Mouse (Mus musculus) intestine, embryonic 14.5 days (tissue): ENCODE data around the gene Kirrel2. TPM values are rescaled to one million over a fixed set of nuclear protein-coding genes. Genes with fewer than 3 reads are reported as not detected.

Experiments used
- ATAC-seq: fragments of 200-750 bp; cut with Nextera tagmentation; replicated peaks from 2 replicates; pipeline ENCODE4 v1.8.0; 2017; ENCODE audit warnings: low read depth, moderate number of reproducible peaks, moderate TSS enrichment, moderate library complexity; ENCODE audit not compliant: low FRiP score, low TSS enrichment
- DNase-seq: peaks from one replicate; pipeline ENCODE4 v3.0.0-alpha.2; 2018; ENCODE audit warnings: low spot score
- H3K27ac ChIP-seq: fragments of 300-500 bp; sonication (generic); 2 replicates; pipeline ENCODE4 v1.5.1; 2014; ENCODE audit warnings: low read depth, mild to moderate bottlenecking, control low read depth
- H3K27me3 ChIP-seq: fragments of 300-500 bp; sonication (generic); replicated peaks from 2 replicates; pipeline ENCODE4 v1.6.1; 2014; ENCODE audit warnings: low read length, control low read depth; ENCODE audit not compliant: control insufficient read depth, insufficient read depth
- H3K36me3 ChIP-seq: fragments of 300-500 bp; sonication (generic); 2 replicates; pipeline ENCODE4 v1.6.1; 2014; ENCODE audit warnings: low read length, control low read depth; ENCODE audit not compliant: control insufficient read depth, insufficient read depth
- H3K4me1 ChIP-seq: fragments of 300-500 bp; sonication (generic); replicated peaks from 2 replicates; pipeline ENCODE4 v1.6.1; 2014; ENCODE audit warnings: low read length, control low read depth, mixed read lengths; ENCODE audit not compliant: control insufficient read depth, insufficient read depth
- H3K4me2 ChIP-seq: fragments of 300-500 bp; sonication (generic); 2 replicates; pipeline ENCODE4 v1.6.1; 2014; ENCODE audit warnings: low read length
- H3K4me3 ChIP-seq: fragments of 300-500 bp; sonication (generic); 2 replicates; pipeline ENCODE4 v1.5.1; 2014; ENCODE audit warnings: low read depth, low read length, control low read depth, mixed read lengths
- H3K9ac ChIP-seq: fragments of 300-500 bp; sonication (generic); 2 replicates; pipeline ENCODE4 v1.6.1; 2014; ENCODE audit warnings: mild to moderate bottlenecking, low read length
- H3K9me3 ChIP-seq: fragments of 300-500 bp; sonication (generic); 2 replicates; pipeline ENCODE4 v1.6.1; 2016; ENCODE audit warnings: low read length, control low read depth; ENCODE audit not compliant: control insufficient read depth
- WGBS: fragments of 180-500 bp; shearing (Covaris S2); extraction: QIAGEN DNeasy Blood & Tissue Kit; methylation state at CpG from one replicate; pipeline ENCODE4 v1.1.7; 2014; 5-methylcytosine and 5-hydroxymethylcytosine counted together
- polyA plus RNA-seq: library from polyadenylated mRNA; unstranded; fragments of >200 nt; fragmentation: Nextera tagmentation; extraction: Ambion mirVana; gene quantifications from 2 replicates; pipeline ENCODE4 v1.2.1, GENCODE M21; 2014

The Kirrel2 gene
- polyA plus RNA-seq, 1 experiment from 2014 or later, result 2.9 TPM

DNA sequence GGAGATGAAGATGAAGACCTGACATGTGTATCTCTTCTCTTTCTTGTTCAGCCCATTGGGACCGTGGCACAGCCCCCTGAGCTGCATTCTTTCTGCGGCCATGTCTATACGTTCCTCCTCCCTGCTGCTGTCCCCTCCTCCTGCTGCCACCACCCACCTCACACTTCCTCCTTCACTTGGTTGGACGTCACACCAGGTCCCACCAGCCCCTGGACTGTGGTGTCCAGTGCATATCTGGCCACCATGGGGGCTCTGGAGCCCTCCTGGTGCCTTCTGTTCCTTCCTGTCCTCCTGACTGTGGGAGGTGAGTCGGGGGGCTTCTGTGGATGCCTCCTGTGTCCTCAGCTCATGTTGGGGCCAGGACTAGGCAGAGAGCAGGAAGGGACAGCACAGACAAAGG is 43.9 kb downstream of the Kirrel2 start, which contains the start of gene Tyrobp:
Gene Tyrobp (plus strand): TSS at position 165 of the 400 bp plus-strand sequence.
- Histone ChIP-seq H3K4me1 (no peaks in the 10 kb centered on the region), H3K36me3 (no peaks in the 10 kb centered on the region), H3K4me2 (no peak within 1 kb of the TSS), H3K9ac (no peak within 1 kb of the TSS), H3K4me3 (no peak within 1 kb of the TSS), H3K27me3 (no peaks in the 10 kb centered on the region), H3K9me3 (no peaks in the 10 kb centered on the region; the same call in 1 of the 2 replicates), H3K27ac (no peak within 1 kb of the TSS)
- WGBS, result 63% methylated on average over 5 of the region's 5 CpGs
- DNase-seq (no peak), ATAC-seq (no peak)

DNA sequence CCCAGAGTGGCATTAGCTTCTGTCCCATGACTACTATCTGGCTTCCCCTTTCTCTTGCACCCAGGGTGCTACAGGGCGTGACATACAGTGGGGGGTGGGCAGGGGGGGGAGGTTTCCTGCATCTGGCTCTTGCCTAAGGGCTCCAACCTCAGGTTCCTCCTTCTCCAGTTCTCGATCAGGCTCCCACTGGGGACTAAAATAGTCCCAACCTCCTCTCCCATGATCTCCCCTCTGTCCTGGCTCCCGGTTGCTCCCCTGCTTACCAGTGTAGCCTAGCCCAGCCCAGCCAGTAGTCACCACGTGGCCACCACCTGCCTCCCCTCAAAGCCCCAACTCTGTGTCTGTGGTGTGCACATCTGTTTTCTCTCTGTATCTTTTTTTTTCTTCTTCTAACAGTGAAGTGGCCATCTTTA is 44.7 kb downstream of the Kirrel2 start:
- H3K27me3 ChIP-seq, result no peaks in the 10 kb centered on the region
- ATAC-seq (no peak), DNase-seq (no peak)
- no peak overlapping the region for H3K9ac ChIP-seq
- WGBS, result 62% methylated on average over 4 of the region's 4 CpGs
- no peak overlapping the region for H3K4me3 ChIP-seq
- no peak overlapping the region for H3K27ac ChIP-seq
- no peaks in the 10 kb centered on the region for H3K4me1 ChIP-seq
- no peaks in the 10 kb centered on the region for H3K9me3 ChIP-seq
- no peak overlapping the region for H3K4me2 ChIP-seq
- no peaks in the 10 kb centered on the region for H3K36me3 ChIP-seq

GRCm38 (mm10) chr7:30411023-30411422 is 46.5 kb downstream of the Kirrel2 start:
- Histone ChIP-seq H3K4me1 (no peaks in the 10 kb centered on the region), H3K4me2 (no peak overlapping the region), H3K9ac (no peak overlapping the region), H3K36me3 (no peaks in the 10 kb centered on the region), H3K4me3 (no peak overlapping the region), H3K9me3 (no peaks in the 10 kb centered on the region), H3K27me3 (no peaks in the 10 kb centered on the region), H3K27ac (no peak overlapping the region)
- 77% methylated on average over 3 of the region's 3 CpGs for WGBS
- no peak for DNase-seq
- ATAC-seq, result no peak

- Histone ChIP-seq H3K27ac (no peak overlapping the region), H3K36me3 (no peaks in the 10 kb centered on the region)
- WGBS, result 45% methylated on average over 2 of the region's 2 CpGs
Measured at GRCm38 (mm10) chr7:30409789-30410188, 47.7 kb downstream of the Kirrel2 start.

GRCm38 (mm10) chr7:30408639-30409038 is 48.9 kb downstream of the Kirrel2 start:
- Histone ChIP-seq H3K36me3 (no peaks in the 10 kb centered on the region), H3K4me1 (no peaks in the 10 kb centered on the region), H3K4me2 (no peak overlapping the region), H3K27me3 (no peaks in the 10 kb centered on the region), H3K4me3 (no peak overlapping the region), H3K9me3 (no peaks in the 10 kb centered on the region), H3K9ac (no peak overlapping the region), H3K27ac (no peak overlapping the region)
- WGBS, result 87% methylated on average over 3 of the region's 3 CpGs
- no peak for ATAC-seq
- DNase-seq, result no peak

More at GRCm38 (mm10) chr7:30409789-30410188, 47.7 kb downstream of the Kirrel2 start:
- Histone ChIP-seq H3K4me2 (no peak overlapping the region), H3K9ac (no peak overlapping the region), H3K27me3 (no peaks in the 10 kb centered on the region), H3K4me1 (no peaks in the 10 kb centered on the region), H3K9me3 (no peaks in the 10 kb centered on the region), H3K4me3 (no peak overlapping the region)
- no peak for DNase-seq
- no peak for ATAC-seq

DNA sequence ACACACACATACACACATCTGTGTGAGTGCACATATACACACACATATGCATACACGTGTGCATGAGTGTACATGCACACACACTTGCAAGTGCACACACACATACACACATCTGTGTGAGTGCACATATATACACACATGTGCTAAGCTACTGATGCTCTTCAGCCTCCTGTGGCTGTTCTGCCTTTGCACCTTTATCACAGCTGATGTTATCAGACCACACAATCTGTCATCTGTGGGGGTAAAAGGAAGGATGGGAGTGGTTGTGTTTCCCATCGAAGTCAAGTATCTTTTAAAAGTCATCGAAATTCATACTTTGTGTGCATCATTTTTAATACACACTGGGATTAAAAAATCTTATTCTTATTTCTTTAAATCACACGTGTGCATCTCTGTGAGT is 55.1 kb downstream of the Kirrel2 start:
- ATAC-seq, result no peak
- H3K9me3 ChIP-seq, result no peaks in the 10 kb centered on the region
- no peaks in the 10 kb centered on the region for H3K4me1 ChIP-seq
- no peak overlapping the region for H3K4me3 ChIP-seq
- no peak overlapping the region for H3K9ac ChIP-seq
- 72% methylated on average over 4 of the region's 4 CpGs for WGBS
- no peak for DNase-seq
- H3K27me3 ChIP-seq, result no peaks in the 10 kb centered on the region
- no peaks in the 10 kb centered on the region for H3K36me3 ChIP-seq
- H3K27ac ChIP-seq, result no peak overlapping the region
- no peak overlapping the region for H3K4me2 ChIP-seq

DNA sequence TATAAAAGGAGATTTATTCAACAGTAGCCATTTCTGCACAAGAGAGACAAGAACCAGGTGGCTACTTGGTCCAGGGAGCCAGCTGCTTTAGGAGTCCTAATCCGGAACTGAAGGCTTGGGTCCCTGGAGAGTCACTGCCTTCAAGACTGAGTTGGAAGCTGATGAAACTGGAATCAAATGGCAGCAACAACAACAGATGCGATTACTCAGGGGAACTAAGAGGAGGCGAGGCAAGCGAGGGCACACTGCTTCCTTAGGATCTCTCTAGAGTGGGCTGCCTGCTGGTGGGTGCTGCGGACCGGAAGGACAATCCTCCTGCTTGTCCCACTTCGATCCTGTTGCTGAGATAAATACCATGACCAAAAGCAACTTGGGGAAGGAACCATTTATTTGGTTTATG is 57.8 kb downstream of the Kirrel2 start:
- Histone ChIP-seq H3K4me3 (no peak overlapping the region), H3K27me3 (no peaks in the 10 kb centered on the region), H3K4me1 (no peaks in the 10 kb centered on the region), H3K36me3 (no peaks in the 10 kb centered on the region), H3K9ac (no peak overlapping the region; the same call in 1 of the 2 replicates), H3K4me2 (no peak overlapping the region), H3K27ac (no peak overlapping the region), H3K9me3 (no peaks in the 10 kb centered on the region)
- WGBS, result 43% methylated on average over 7 of the region's 7 CpGs
- DNase-seq, result no peak
- no peak for ATAC-seq

Other genes with a start within 250 kb of the Kirrel2 start
- 159 and 161 TPM in 2 replicates for gene Polr2i, start 225.7 kb downstream of the Kirrel2 start, polyA plus RNA-seq
- gene Tbcb, start 225.4 kb downstream of the Kirrel2 start, polyA plus RNA-seq, result 147 and 157 TPM in 2 replicates
- gene Ovol3, start 222.0 kb downstream of the Kirrel2 start, polyA plus RNA-seq, result not detected in 2 replicates
- 0.24 and 0.26 TPM in 2 replicates for gene Thap8, start 177.6 kb downstream of the Kirrel2 start, polyA plus RNA-seq
- gene Wdr62, start 177.3 kb downstream of the Kirrel2 start, polyA plus RNA-seq, result 8.5 and 10.5 TPM in 2 replicates
- 41.4 and 46.1 TPM in 2 replicates for gene Clip3, start 166.0 kb downstream of the Kirrel2 start, polyA plus RNA-seq
- 70.7 and 79.3 TPM in 2 replicates for gene Alkbh6, start 149.0 kb downstream of the Kirrel2 start, polyA plus RNA-seq
- 52.2 and 60.5 TPM in 2 replicates for gene Syne4, start 142.9 kb downstream of the Kirrel2 start, polyA plus RNA-seq
- not detected in 2 replicates for gene E130208F15Rik, start 135.9 kb downstream of the Kirrel2 start, polyA plus RNA-seq
- 16.3 and 17.2 TPM in 2 replicates for gene Sdhaf1, start 133.8 kb downstream of the Kirrel2 start, polyA plus RNA-seq
- 4.4 and 4.5 TPM in 2 replicates for gene Lrfn3, start 94.9 kb downstream of the Kirrel2 start, polyA plus RNA-seq
- 53.7 and 54.7 TPM in 2 replicates for gene Tyrobp, start 43.9 kb downstream of the Kirrel2 start, polyA plus RNA-seq
- gene Hcst, start 37.8 kb downstream of the Kirrel2 start, polyA plus RNA-seq, result 1.6 and 2.1 TPM in 2 replicates
- gene Nfkbid, start 36.0 kb downstream of the Kirrel2 start, polyA plus RNA-seq, result 2.3 and 3.2 TPM in 2 replicates
- 37.9 and 43.0 TPM in 2 replicates for gene Aplp1, start 12.2 kb downstream of the Kirrel2 start, polyA plus RNA-seq
- gene Nphs1, start 625 bp upstream of the Kirrel2 start, polyA plus RNA-seq, result 0.15 and 1.3 TPM in 2 replicates
- 1.3 TPM in 2 replicates for gene Prodh2, start 35.9 kb upstream of the Kirrel2 start, polyA plus RNA-seq
- gene Arhgap33, start 77.4 kb upstream of the Kirrel2 start, polyA plus RNA-seq, result 10.7 and 11.9 TPM in 2 replicates
- gene Hspb6, start 94.5 kb upstream of the Kirrel2 start, polyA plus RNA-seq, result 45.0 and 48.5 TPM in 2 replicates
- 15.2 and 15.7 TPM in 2 replicates for gene Proser3, start 94.6 kb upstream of the Kirrel2 start, polyA plus RNA-seq
- gene Lin37, start 102.1 kb upstream of the Kirrel2 start, polyA plus RNA-seq, result 36.9 and 38.5 TPM in 2 replicates
- gene U2af1l4, start 105.6 kb upstream of the Kirrel2 start, polyA plus RNA-seq, result 92.3 and 94.5 TPM in 2 replicates
- gene Gm49396, start 105.7 kb upstream of the Kirrel2 start, polyA plus RNA-seq, result 7.7 and 9.1 TPM in 2 replicates
- gene Psenen, start 105.9 kb upstream of the Kirrel2 start, polyA plus RNA-seq, result 119 and 125 TPM in 2 replicates
- gene Igflr1, start 107.7 kb upstream of the Kirrel2 start, polyA plus RNA-seq, result 3.3 and 3.5 TPM in 2 replicates
- gene Kmt2b, start 131.0 kb upstream of the Kirrel2 start, polyA plus RNA-seq, result 12.8 and 13.0 TPM in 2 replicates
- gene Zbtb32, start 141.2 kb upstream of the Kirrel2 start, polyA plus RNA-seq, result 0.81 and 0.83 TPM in 2 replicates
- gene Upk1a, start 155.2 kb upstream of the Kirrel2 start, polyA plus RNA-seq, result 12.1 and 15.3 TPM in 2 replicates
- gene Cox6b1, start 168.5 kb upstream of the Kirrel2 start, polyA plus RNA-seq, result 1,084 and 1,229 TPM in 2 replicates
- not detected in 2 replicates for gene Etv2, start 178.2 kb upstream of the Kirrel2 start, polyA plus RNA-seq
- 96.4 and 101 TPM in 2 replicates for gene Rbm42, start 192.6 kb upstream of the Kirrel2 start, polyA plus RNA-seq
- gene Haus5, start 207.3 kb upstream of the Kirrel2 start, polyA plus RNA-seq, result 48.7 and 49.5 TPM in 2 replicates
- gene Pmis2, start 213.9 kb upstream of the Kirrel2 start, polyA plus RNA-seq, result not detected in 2 replicates
- gene 2200002J24Rik, start 241.2 kb upstream of the Kirrel2 start, polyA plus RNA-seq, result 1.4 TPM in 2 replicates